Mouse (Mus musculus) MEL (cell line): Measurements from ENCODE around the gene Ptger3. TPM values are rescaled to one million over a fixed set of nuclear protein-coding genes. Genes with fewer than 3 reads are reported as not detected.

Experiments used
- DNase-seq: peaks from one replicate; pipeline ENCODE4 v3.0.0; 2011; ENCODE audit warnings: low read depth, low spot score
- H3K27ac ChIP-seq: 2 replicates; pipeline ENCODE4 v1.5.1; 2012; ENCODE audit warnings: low read depth, mild to moderate bottlenecking, control low read depth, low read length, moderate library complexity; ENCODE audit not compliant: control insufficient read depth
- H3K27me3 ChIP-seq, 2 experiments: fragments of 150-350 bp in 1 of 2; sonication (generic) in 1 of 2; 2 replicates each; pipeline ENCODE4 v1.6.1; 2012; ENCODE audit warnings: low read length in 2 of 2, mild to moderate bottlenecking in 2 of 2, improper control_type of control experiment in 1 of 2, moderate library complexity in 1 of 2; ENCODE audit not compliant: insufficient read depth in 2 of 2, control insufficient read depth in 1 of 2
- H3K36me3 ChIP-seq, 2 experiments: 2 replicates each; pipeline ENCODE4 v1.6.1; 2012 to 2014; ENCODE audit warnings: low read length in 2 of 2, improper control_type of control experiment in 1 of 2, inconsistent platforms in 1 of 2, mild to moderate bottlenecking in 1 of 2; ENCODE audit not compliant: insufficient read depth in 2 of 2, control insufficient read depth in 1 of 2
- H3K4me1 ChIP-seq, 2 experiments: fragments of 150-350 bp in 1 of 2; sonication (generic) in 1 of 2; 2 replicates each; pipeline ENCODE4 v1.6.1; 2012; ENCODE audit warnings: low read length in 2 of 2, improper control_type of control experiment in 1 of 2, mild to moderate bottlenecking in 1 of 2; ENCODE audit not compliant: insufficient read depth in 2 of 2, control insufficient read depth in 1 of 2
- H3K4me3 ChIP-seq, 2 experiments: fragments of 150-350 bp in 1 of 2; sonication (generic) in 1 of 2; 2 replicates each; pipeline ENCODE4 v1.5.1; 2012; ENCODE audit warnings: low read depth in 2 of 2, low read length in 2 of 2, mild to moderate bottlenecking in 2 of 2, moderate library complexity in 2 of 2, control low read depth in 1 of 2, improper control_type of control experiment in 1 of 2; ENCODE audit not compliant: control insufficient read depth in 1 of 2, insufficient read depth in 1 of 2
- H3K79me2 ChIP-seq: 2 replicates; pipeline ENCODE4 v1.6.1; 2012; ENCODE audit warnings: mild to moderate bottlenecking, low read length, moderate library complexity; ENCODE audit not compliant: control insufficient read depth, poor library complexity, insufficient read depth
- H3K9ac ChIP-seq: 2 replicates; pipeline ENCODE4 v1.6.1; 2012; ENCODE audit warnings: low read depth, mild to moderate bottlenecking, control low read depth, low read length, moderate library complexity; ENCODE audit not compliant: control insufficient read depth, poor library complexity, severe bottlenecking
- H3K9me3 ChIP-seq: fragments of 150-350 bp; sonication (generic); replicated peaks from 2 replicates; pipeline ENCODE4 v1.6.1; 2012; ENCODE audit warnings: mild to moderate bottlenecking, low read length, improper control_type of control experiment, moderate library complexity; ENCODE audit not compliant: insufficient read depth
- BHLHE40 ChIP-seq: IDR thresholded peaks from 2 replicates; pipeline ENCODE4 v1.6.1; 2012; ENCODE audit warnings: low read depth, mild to moderate bottlenecking, inconsistent platforms, low read length, improper control_type of control experiment, borderline replicate concordance
- CHD1 ChIP-seq: IDR thresholded peaks from 2 replicates; pipeline ENCODE4 v1.6.1; 2012; ENCODE audit warnings: low read depth, mild to moderate bottlenecking, inconsistent platforms, low read length, improper control_type of control experiment
- E2F4 ChIP-seq: IDR thresholded peaks from 2 replicates; pipeline ENCODE4 v1.6.1; 2011; ENCODE audit warnings: low read depth, low read length, improper control_type of control experiment, borderline replicate concordance
- ELF1 ChIP-seq: IDR thresholded peaks from 2 replicates; pipeline ENCODE4 v1.6.1; 2014; ENCODE audit warnings: low read depth, mild to moderate bottlenecking, inconsistent platforms, low read length, improper control_type of control experiment, moderate library complexity
- EP300 ChIP-seq, 2 experiments: IDR thresholded peaks; 2 replicates each; pipeline ENCODE4 v1.6.1; 2011; ENCODE audit warnings: improper control_type of control experiment in 2 of 2, low read length in 2 of 2, low read depth in 1 of 2, mild to moderate bottlenecking in 1 of 2
- ETS1 ChIP-seq: IDR thresholded peaks from 2 replicates; pipeline ENCODE4 v1.6.1; 2012; ENCODE audit warnings: low read depth, mild to moderate bottlenecking, inconsistent platforms, low read length, improper control_type of control experiment, moderate library complexity
- GATA1 ChIP-seq: IDR thresholded peaks from 2 replicates; pipeline ENCODE4 v1.6.1; 2011; ENCODE audit warnings: low read depth, low read length, improper control_type of control experiment
- HCFC1 ChIP-seq: IDR thresholded peaks from 2 replicates; pipeline ENCODE4 v1.6.1; 2012; ENCODE audit warnings: low read depth, mild to moderate bottlenecking, inconsistent platforms, low read length, improper control_type of control experiment, moderate library complexity
- MAZ ChIP-seq: IDR thresholded peaks from 2 replicates; pipeline ENCODE4 v1.6.1; 2012; ENCODE audit warnings: low read depth, mild to moderate bottlenecking, inconsistent platforms, low read length, improper control_type of control experiment
- MYC ChIP-seq: IDR thresholded peaks from 2 replicates; pipeline ENCODE4 v1.6.1; 2011; ENCODE audit warnings: low read depth, mild to moderate bottlenecking, low read length, improper control_type of control experiment, moderate library complexity
- NRF1 ChIP-seq: IDR thresholded peaks from 2 replicates; pipeline ENCODE4 v1.6.1; 2014; ENCODE audit warnings: low read depth, mild to moderate bottlenecking, inconsistent platforms, low read length, improper control_type of control experiment, moderate library complexity; ENCODE audit not compliant: poor library complexity, insufficient read depth, severe bottlenecking
- POLR2A ChIP-seq, 2 experiments: IDR thresholded peaks; 2 replicates each; pipeline ENCODE4 v1.6.1; 2011 to 2012; ENCODE audit warnings: low read length in 2 of 2, mild to moderate bottlenecking in 2 of 2, control low read depth in 1 of 2, improper control_type of control experiment in 1 of 2, low read depth in 1 of 2, moderate library complexity in 1 of 2; ENCODE audit not compliant: control insufficient read depth in 1 of 2, insufficient read depth in 1 of 2, poor library complexity in 1 of 2
- RCOR1 ChIP-seq: IDR thresholded peaks from 2 replicates; pipeline ENCODE4 v1.6.1; 2012; ENCODE audit warnings: low read depth, mild to moderate bottlenecking, inconsistent platforms, low read length, improper control_type of control experiment
- SIN3A ChIP-seq: IDR thresholded peaks from 2 replicates; pipeline ENCODE4 v1.6.1; 2012; ENCODE audit warnings: low read length, improper control_type of control experiment, inconsistent platforms
- SMC3 ChIP-seq: IDR thresholded peaks from 2 replicates; pipeline ENCODE4 v1.6.1; 2011; ENCODE audit warnings: low read depth, low read length, improper control_type of control experiment
- TAL1 ChIP-seq: IDR thresholded peaks from 2 replicates; pipeline ENCODE4 v1.6.1; 2012; ENCODE audit warnings: mild to moderate bottlenecking, inconsistent platforms, low read length, moderate library complexity, mixed read lengths
- TCF12 ChIP-seq: IDR thresholded peaks from 2 replicates; pipeline ENCODE4 v1.6.1; 2014; ENCODE audit warnings: low read depth, mild to moderate bottlenecking, inconsistent platforms, low read length, improper control_type of control experiment, moderate library complexity
- UBTF ChIP-seq: IDR thresholded peaks from 2 replicates; pipeline ENCODE4 v1.6.1; 2012; ENCODE audit warnings: low read depth, mild to moderate bottlenecking, inconsistent platforms, low read length, improper control_type of control experiment, moderate library complexity, borderline replicate concordance; ENCODE audit not compliant: insufficient read depth
- ZNF384 ChIP-seq: IDR thresholded peaks from 2 replicates; pipeline ENCODE4 v1.6.1; 2012; ENCODE audit warnings: low read depth, mild to moderate bottlenecking, inconsistent platforms, low read length, improper control_type of control experiment
- polyA plus RNA-seq, 2 experiments: library from polyadenylated mRNA; stranded (reverse) in 1 of 2; unstranded in 1 of 2; fragments of >175 nt in 1 of 2; fragments of >200 nt in 1 of 2; gene quantifications; 2 replicates each; pipeline versions ENCODE4 v1.2.1 to v1.2.4; 2012; ENCODE audit warnings: low replicate concordance in 2 of 2, low read depth in 1 of 2; ENCODE audit not compliant: insufficient read length in 2 of 2, insufficient read depth in 1 of 2, missing spikeins in 1 of 2
- total RNA-seq: library from RNA; depleted of rRNA; stranded (reverse); fragments of 300-350 nt; gene quantifications from 2 replicates; pipeline ENCODE4 v1.2.3, GENCODE M21; 2012

Ptger3 gene
- total and polyA plus RNA-seq, 3 experiments: 6.8 to 7.0 TPM; not detected in 1

DNA sequence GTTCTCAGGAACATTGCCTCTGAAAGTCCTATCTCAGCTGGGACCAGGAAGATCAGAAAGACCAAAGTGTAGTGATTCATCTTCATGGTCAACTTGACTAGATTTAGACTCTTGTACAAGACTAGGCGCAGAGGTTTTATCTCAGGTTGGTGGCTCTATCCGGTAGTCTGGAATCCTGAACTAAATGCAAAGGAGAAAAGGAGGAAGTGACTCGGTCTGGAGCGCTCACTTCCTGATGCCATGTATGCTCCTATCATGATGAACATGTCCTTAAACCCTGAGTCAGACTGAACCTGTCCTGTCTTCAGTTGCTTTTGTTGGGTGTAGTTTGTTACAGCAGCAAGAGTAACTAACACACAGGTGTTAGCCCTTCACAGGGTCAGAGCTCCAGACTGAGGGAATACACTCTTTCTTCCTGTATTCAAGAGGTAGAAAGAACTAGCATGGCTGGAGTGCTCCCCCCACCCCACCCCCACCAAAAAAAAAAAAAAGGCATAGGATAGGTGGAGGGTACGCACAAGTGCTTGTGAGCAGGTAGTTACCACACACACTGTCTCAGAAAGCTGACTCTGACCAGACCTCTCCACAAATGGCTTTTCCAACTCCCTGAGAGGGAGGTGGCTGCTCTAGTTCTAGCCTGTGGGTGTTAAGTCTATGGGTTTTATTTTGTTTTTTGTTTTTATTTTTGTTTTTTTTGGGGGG lies 11.9 kb downstream of the Ptger3 start:
- Histone ChIP-seq H3K79me2 (no peaks in the 10 kb centered on the region; the same call in 1 of the 2 replicates), H3K27me3 (no peaks in the 10 kb centered on the region), H3K36me3 (peaks cover 0 to 60% of the 10 kb centered on the region in 2 experiments; a peak in 2 of 4 replicates), H3K4me1 (peaks cover 33 to 54% of the 10 kb centered on the region in 2 experiments), H3K9me3 (no peaks in the 10 kb centered on the region), H3K9ac (peak overlapping the region; percentile 12; the same call in 1 of the 2 replicates), H3K4me3 (no peak overlapping the region), H3K27ac (peak overlapping the region; percentile 72)
- peak; percentile 84 for DNase-seq
- TF ChIP-seq POLR2A (IDR thresholded peaks at IDR 0.05; ENCODE audit: control insufficient read depth in 1 of 2, insufficient read depth in 1 of 2, low read depth in 1 of 2, low read length in 2 of 2, poor library complexity in 1 of 2) (0 out of 4 replicates have a peak, but pooled peaks of 1 of the 2 experiments have one; percentile 21), ETS1 (peak; percentile 73; the same call in 1 of the 2 replicates), ELF1 (peak; percentile 64), MYC (0 out of 2 replicates have a peak, but pooled peaks have one; percentile 15), MAZ (0 out of 2 replicates have a peak, but pooled peaks have one; percentile 40), SMC3 (no peak), CHD1 (0 out of 2 replicates have a peak, but pooled peaks have one; percentile 70), TCF12 (0 out of 2 replicates have a peak, but pooled peaks have one; percentile 12), GATA1 (peak; percentile 70), BHLHE40 (no peak), UBTF (no peak), EP300 (IDR thresholded peaks at IDR 0.05; ENCODE audit: low read depth in 1 of 2, low read length in 2 of 2) (peak; percentile 46 to 62; a peak in 3 of 4 replicates), TAL1 (no peak), RCOR1 (peak; percentile 86), NRF1 (no peak), SIN3A (0 out of 2 replicates have a peak, but pooled peaks have one; percentile 32), ZNF384 (peak; percentile 73; the same call in 1 of the 2 replicates), HCFC1 (0 out of 2 replicates have a peak, but pooled peaks have one; percentile 22), E2F4 (no peak)
